In genomic region chr10:127282620-127283215, GRCm38 (mm10) we compare ENCODE assay signal across 17 mouse cellular contexts. TPM values are rescaled to one million over a fixed set of nuclear protein-coding genes. Genes with fewer than 3 reads are reported as not detected.
A peak's percentile ranks its signal among the peaks of the same experiment; 100 is the strongest.
DNase-seq lines count a peak whose midpoint lies in the region; ATAC-seq and TF ChIP-seq lines count a peak whose summit lies in the region.
"Had no signal": no experiment of that assay in that cellular context is flagged by ENCODE, and none has a peak within 500 bp of the region (broad histone marks: within the 10 kb centered on the region; RNA-seq: fewer than 3 reads in every experiment).

No protein-coding gene starts in this region.

- no peak overlapping the region for H3K9ac ChIP-seq in forebrain, embryonic 11.5 days (ENCODE audit: low read length)
- no peak overlapping the region for H3K9ac ChIP-seq in forebrain, embryonic 13.5 days
- H3K9ac ChIP-seq in kidney, embryonic 16.5 days (replicated peaks; ENCODE audit: low read length): no peak overlapping the region
- no peak overlapping the region for H3K9ac ChIP-seq in ES-Bruce4 (ENCODE audit: low read depth, poor library complexity, severe bottlenecking)
- no peak overlapping the region for H3K9ac ChIP-seq in MEL (ENCODE audit: control insufficient read depth, low read depth, low read length, poor library complexity, severe bottlenecking)
- H3K9ac ChIP-seq: limb, embryonic 15.5 days had no signal

- TF ChIP-seq EP300 in ES-Bruce4 (IDR thresholded peaks at IDR 0.05; ENCODE audit: insufficient read depth, low read depth, low read length): no peak
- no peak for TF ChIP-seq EP300 in MEL (IDR thresholded peaks at IDR 0.05; ENCODE audit: low read depth in 1 of 2, low read length in 2 of 2)

- no peak for TF ChIP-seq RAD21 in MEL (IDR thresholded peaks at IDR 0.05; ENCODE audit: low read depth, low read length)

- H3K9me3 ChIP-seq in forebrain, embryonic 11.5 days (ENCODE audit: control insufficient read depth, low read length): no peaks in the 10 kb centered on the region
- no peaks in the 10 kb centered on the region for H3K9me3 ChIP-seq in forebrain, embryonic 13.5 days (replicated peaks)
- H3K9me3 ChIP-seq in kidney, embryonic 16.5 days (ENCODE audit: low read length): no peaks in the 10 kb centered on the region
- H3K9me3 ChIP-seq in ES-Bruce4 (replicated peaks; ENCODE audit: control insufficient read depth, insufficient read depth, low read length, poor library complexity, severe bottlenecking) (no peaks in the 10 kb centered on the region), MEL (replicated peaks; ENCODE audit: insufficient read depth, low read length) (no peaks in the 10 kb centered on the region)
- H3K9me3 ChIP-seq: hindbrain, embryonic 10.5 days; limb, embryonic 15.5 days; midbrain, embryonic 10.5 days had no signal

- 88% methylated on average over 13 of the region's 13 CpGs for WGBS in forebrain, embryonic 11.5 days
- WGBS in forebrain, embryonic 13.5 days: 90% methylated on average over 13 of the region's 13 CpGs
- 80% methylated on average over 13 of the region's 13 CpGs for WGBS in kidney, embryonic 16.5 days

- H3K79me2 ChIP-seq in MEL (ENCODE audit: control insufficient read depth, insufficient read depth, low read length, poor library complexity): peaks cover 27% of the 10 kb centered on the region

- H3K36me3 ChIP-seq in forebrain, embryonic 11.5 days (ENCODE audit: control insufficient read depth, insufficient read depth, low read length): peaks cover 22% of the 10 kb centered on the region
- H3K36me3 ChIP-seq in forebrain, embryonic 13.5 days (ENCODE audit: poor library complexity, severe bottlenecking): peaks cover 94% of the 10 kb centered on the region
- H3K36me3 ChIP-seq in kidney, embryonic 16.5 days (ENCODE audit: insufficient read depth, low read length): peaks cover 74% of the 10 kb centered on the region
- H3K36me3 ChIP-seq in ES-Bruce4 (ENCODE audit: control insufficient read depth, insufficient read depth, low read length, poor library complexity, severe bottlenecking): peaks cover 41% of the 10 kb centered on the region
- H3K36me3 ChIP-seq in MEL (ENCODE audit: control insufficient read depth in 1 of 2, insufficient read depth in 2 of 2, low read length in 2 of 2): peaks cover 4 to 8% of the 10 kb centered on the region in 2 experiments; a peak in 3 of 4 replicates

- no peak overlapping the region for H3K27ac ChIP-seq in forebrain, embryonic 11.5 days (ENCODE audit: low read depth, low read length)
- no peak overlapping the region for H3K27ac ChIP-seq in forebrain, embryonic 13.5 days
- no peak overlapping the region for H3K27ac ChIP-seq in kidney, embryonic 16.5 days (ENCODE audit: low read length)
- 0 out of 2 replicates have a peak overlapping the region, but pooled peaks have one; percentile 5 for H3K27ac ChIP-seq in ES-Bruce4 (ENCODE audit: insufficient read depth, low read length)
- no peak overlapping the region for H3K27ac ChIP-seq in MEL (ENCODE audit: control insufficient read depth, low read depth, low read length)
- H3K27ac ChIP-seq: hindbrain, embryonic 10.5 days; layer of hippocampus, adult 2 months; left cerebral cortex, adult 2 months; midbrain, embryonic 10.5 days had no signal

- no peak for TF ChIP-seq CTCF in ES-Bruce4 (IDR thresholded peaks at IDR 0.05; ENCODE audit: low read depth, low read length)
- TF ChIP-seq CTCF in MEL (IDR thresholded peaks at IDR 0.05 in 2 of 3, conservative IDR thresholded peaks at IDR 0.05 in 1 of 3; ENCODE audit: control insufficient read depth in 1 of 3, insufficient read depth in 1 of 3, low read depth in 2 of 3, low read length in 3 of 3, poor library complexity in 1 of 3, severe bottlenecking in 1 of 3): no peak

- ATAC-seq in forebrain, embryonic 11.5 days (replicated peaks; ENCODE audit: low FRiP score): no peak
- no peak for ATAC-seq in forebrain, embryonic 13.5 days
- no peak for ATAC-seq in kidney, embryonic 16.5 days (ENCODE audit: low FRiP score, low TSS enrichment)
- ATAC-seq: CD4-positive, CD25-positive, alpha-beta regulatory T cell, adult 4 months had no signal

- DNase-seq in forebrain, embryonic 11.5 days (ENCODE audit: low spot score): peak; percentile 43
- DNase-seq in kidney, adult 18-20 months: peak; percentile 39
- no peak for DNase-seq in MEL (ENCODE audit: low read depth, low spot score)
- no peak for DNase-seq in natural killer cell, adult 2 months (ENCODE audit: low spot score in 2 of 2)
- DNase-seq: kidney, adult 9 months; lung, postnatal 10 days; thymus, adult 2 months had no signal

- H3K4me2 ChIP-seq in forebrain, embryonic 11.5 days (ENCODE audit: low read depth, low read length, severe bottlenecking): no peak overlapping the region
- H3K4me2 ChIP-seq in forebrain, embryonic 13.5 days: no peak overlapping the region
- no peak overlapping the region for H3K4me2 ChIP-seq in kidney, embryonic 16.5 days (replicated peaks; ENCODE audit: low read depth, low read length)
- H3K4me2 ChIP-seq: limb, embryonic 15.5 days had no signal

- TF ChIP-seq POLR2A in ES-Bruce4 (IDR thresholded peaks at IDR 0.05; ENCODE audit: insufficient read depth, low read length) (no peak), MEL (IDR thresholded peaks at IDR 0.05; ENCODE audit: control insufficient read depth in 1 of 2, insufficient read depth in 1 of 2, low read depth in 1 of 2, low read length in 2 of 2, poor library complexity in 1 of 2) (no peak)

- H3K4me1 ChIP-seq in forebrain, embryonic 11.5 days (replicated peaks; ENCODE audit: control insufficient read depth, insufficient read depth, low read length): peaks cover 13% of the 10 kb centered on the region
- H3K4me1 ChIP-seq in forebrain, embryonic 13.5 days: peaks cover 34% of the 10 kb centered on the region
- H3K4me1 ChIP-seq in kidney, embryonic 16.5 days (ENCODE audit: insufficient read depth, low read length): peaks cover 23% of the 10 kb centered on the region
- H3K4me1 ChIP-seq in ES-Bruce4 (ENCODE audit: control insufficient read depth, insufficient read depth, low read length) (peaks cover 11% of the 10 kb centered on the region), MEL (ENCODE audit: control insufficient read depth in 1 of 2, insufficient read depth in 2 of 2, low read length in 2 of 2) (peaks cover 0 to 4% of the 10 kb centered on the region in 2 experiments; a peak in 1 of 4 replicates)

- no peaks in the 10 kb centered on the region for H3K27me3 ChIP-seq in forebrain, embryonic 11.5 days (ENCODE audit: control insufficient read depth, insufficient read depth, low read length)
- H3K27me3 ChIP-seq in forebrain, embryonic 13.5 days: no peaks in the 10 kb centered on the region
- H3K27me3 ChIP-seq in kidney, embryonic 16.5 days (ENCODE audit: insufficient read depth, low read length): no peaks in the 10 kb centered on the region
- H3K27me3 ChIP-seq in ES-Bruce4 (ENCODE audit: control insufficient read depth, insufficient read depth, low read length, poor library complexity, severe bottlenecking) (no peaks in the 10 kb centered on the region), MEL (ENCODE audit: control insufficient read depth in 1 of 2, insufficient read depth in 2 of 2, low read length in 2 of 2) (no peaks in the 10 kb centered on the region)
- H3K27me3 ChIP-seq: limb, embryonic 15.5 days had no signal

- no peak overlapping the region for H3K4me3 ChIP-seq in forebrain, embryonic 11.5 days (ENCODE audit: low read depth, low read length)
- no peak overlapping the region for H3K4me3 ChIP-seq in forebrain, embryonic 13.5 days
- no peak overlapping the region for H3K4me3 ChIP-seq in kidney, embryonic 16.5 days (ENCODE audit: low read length)
- no peak overlapping the region for H3K4me3 ChIP-seq in ES-Bruce4 (ENCODE audit: low read depth, low read length)
- no peak overlapping the region for H3K4me3 ChIP-seq in MEL (ENCODE audit: control insufficient read depth in 1 of 2, insufficient read depth in 1 of 2, low read depth in 2 of 2, low read length in 2 of 2)
- H3K4me3 ChIP-seq: erythroblast, embryonic 14.5 days; hindbrain, embryonic 10.5 days; layer of hippocampus, adult 2 months; left cerebral cortex, adult 2 months; limb, embryonic 15.5 days had no signal

RNA-seq across cellular contexts. Expression of gene Mbd6, which starts 6.1 kb away (rescaled TPM):
- polyA plus RNA-seq in forebrain, embryonic 11.5 days (2014; fragmentation: Nextera tagmentation; extraction: Ambion mirVana): 22.6 and 24.0 TPM in 2 replicates
- polyA plus RNA-seq in forebrain, embryonic 13.5 days (2015; fragmentation: Nextera tagmentation; extraction: Ambion mirVana): 13.6 and 16.7 TPM in 2 replicates
- polyA plus RNA-seq in kidney, embryonic 16.5 days (2015; fragmentation: Nextera tagmentation; extraction: Ambion mirVana): 13.3 and 14.8 TPM in 2 replicates
- polyA plus RNA-seq in ES-Bruce4 (2011; ENCODE audit: insufficient read depth, insufficient read length, low read depth, missing spikeins) (26.2 and 26.7 TPM in 2 replicates), MEL (2012; ENCODE audit: insufficient read depth in 1 of 2, insufficient read length in 2 of 2, low read depth in 1 of 2, low replicate concordance in 2 of 2, missing spikeins in 1 of 2) (10 to 100 TPM in 1 of 2 experiments, not detected in 1; 44.8 TPM)
- total RNA-seq in MEL (2012; rRNA removed): 4.2 and 5.0 TPM in 2 replicates

RNA-seq across cellular contexts. Expression of gene Dctn2, which starts 16.6 kb away (rescaled TPM):
- polyA plus RNA-seq in forebrain, embryonic 11.5 days (2014; fragmentation: Nextera tagmentation; extraction: Ambion mirVana): 202 and 207 TPM in 2 replicates
- 262 and 282 TPM in 2 replicates for polyA plus RNA-seq in forebrain, embryonic 13.5 days (2015; fragmentation: Nextera tagmentation; extraction: Ambion mirVana)
- 206 and 212 TPM in 2 replicates for polyA plus RNA-seq in kidney, embryonic 16.5 days (2015; fragmentation: Nextera tagmentation; extraction: Ambion mirVana)
- 124 and 125 TPM in 2 replicates for polyA plus RNA-seq in ES-Bruce4 (2011; ENCODE audit: insufficient read depth, insufficient read length, low read depth, missing spikeins)
- 223 and 240 TPM in 2 replicates for total RNA-seq in MEL (2012; rRNA removed)
- 100 to 1,000 TPM in 1 of 2 experiments, not detected in 1; 297 TPM for polyA plus RNA-seq in MEL (2012; ENCODE audit: insufficient read depth in 1 of 2, insufficient read length in 2 of 2, low read depth in 1 of 2, low replicate concordance in 2 of 2, missing spikeins in 1 of 2)

RNA-seq across cellular contexts. Expression of gene Kif5a, which starts 19.6 kb away (rescaled TPM):
- 21.7 and 23.6 TPM in 2 replicates for polyA plus RNA-seq in forebrain, embryonic 11.5 days (2014; fragmentation: Nextera tagmentation; extraction: Ambion mirVana)
- 45.4 and 47.6 TPM in 2 replicates for polyA plus RNA-seq in forebrain, embryonic 13.5 days (2015; fragmentation: Nextera tagmentation; extraction: Ambion mirVana)
- 0.76 and 1.7 TPM in 2 replicates for polyA plus RNA-seq in kidney, embryonic 16.5 days (2015; fragmentation: Nextera tagmentation; extraction: Ambion mirVana)
- polyA plus RNA-seq in ES-Bruce4 (2011; ENCODE audit: insufficient read depth, insufficient read length, low read depth, missing spikeins) (7.3 and 8.0 TPM in 2 replicates), MEL (2012; ENCODE audit: insufficient read depth in 1 of 2, insufficient read length in 2 of 2, low read depth in 1 of 2, low replicate concordance in 2 of 2, missing spikeins in 1 of 2) (1 to 10 TPM in 1 of 2 experiments, not detected in 1; 1.3 TPM)
- total RNA-seq in MEL (2012; rRNA removed): 0.42 and 0.52 TPM in 2 replicates
- polyA plus RNA-seq: CD4-positive, CD25-positive, alpha-beta regulatory T cell, adult 4 months had no signal

RNA-seq across cellular contexts. Expression of gene Mars, which starts 28.9 kb away (rescaled TPM):
- 191 and 195 TPM in 2 replicates for polyA plus RNA-seq in forebrain, embryonic 11.5 days (2014; fragmentation: Nextera tagmentation; extraction: Ambion mirVana)
- polyA plus RNA-seq in forebrain, embryonic 13.5 days (2015; fragmentation: Nextera tagmentation; extraction: Ambion mirVana): 137 and 138 TPM in 2 replicates
- 115 and 123 TPM in 2 replicates for polyA plus RNA-seq in kidney, embryonic 16.5 days (2015; fragmentation: Nextera tagmentation; extraction: Ambion mirVana)
- polyA plus RNA-seq in ES-Bruce4 (2011; ENCODE audit: insufficient read depth, insufficient read length, low read depth, missing spikeins): 129 and 136 TPM in 2 replicates
- 147 and 162 TPM in 2 replicates for total RNA-seq in MEL (2012; rRNA removed)
- 100 to 1,000 TPM in 1 of 2 experiments, not detected in 1; 195 TPM for polyA plus RNA-seq in MEL (2012; ENCODE audit: insufficient read depth in 1 of 2, insufficient read length in 2 of 2, low read depth in 1 of 2, low replicate concordance in 2 of 2, missing spikeins in 1 of 2)

RNA-seq across cellular contexts. Expression of gene Arhgap9, which starts 39.0 kb away (rescaled TPM):
- polyA plus RNA-seq in forebrain, embryonic 11.5 days (2014; fragmentation: Nextera tagmentation; extraction: Ambion mirVana): 0.88 and 1.7 TPM in 2 replicates
- polyA plus RNA-seq in forebrain, embryonic 13.5 days (2015; fragmentation: Nextera tagmentation; extraction: Ambion mirVana): 0.39 and 0.72 TPM in 2 replicates
- 2.5 and 2.6 TPM in 2 replicates for polyA plus RNA-seq in kidney, embryonic 16.5 days (2015; fragmentation: Nextera tagmentation; extraction: Ambion mirVana)
- polyA plus RNA-seq in ES-Bruce4 (2011; ENCODE audit: insufficient read depth, insufficient read length, low read depth, missing spikeins): 8.5 and 9.1 TPM in 2 replicates
- total RNA-seq in MEL (2012; rRNA removed): 24.4 and 27.7 TPM in 2 replicates
- polyA plus RNA-seq in MEL (2012; ENCODE audit: insufficient read depth in 1 of 2, insufficient read length in 2 of 2, low read depth in 1 of 2, low replicate concordance in 2 of 2, missing spikeins in 1 of 2): 10 to 100 TPM in 1 of 2 experiments, not detected in 1; 41.1 TPM

Comparison
In these comparisons a context has a peak if more than half of its experiments do, and no peak if none do; other contexts are left out.
1. DNase-seq: peak in forebrain, embryonic 11.5 days (single experiment) and kidney, adult 18-20 months (single experiment); none in MEL (single experiment) and natural killer cell, adult 2 months (0 of 2).